In the genomic region with DNA sequence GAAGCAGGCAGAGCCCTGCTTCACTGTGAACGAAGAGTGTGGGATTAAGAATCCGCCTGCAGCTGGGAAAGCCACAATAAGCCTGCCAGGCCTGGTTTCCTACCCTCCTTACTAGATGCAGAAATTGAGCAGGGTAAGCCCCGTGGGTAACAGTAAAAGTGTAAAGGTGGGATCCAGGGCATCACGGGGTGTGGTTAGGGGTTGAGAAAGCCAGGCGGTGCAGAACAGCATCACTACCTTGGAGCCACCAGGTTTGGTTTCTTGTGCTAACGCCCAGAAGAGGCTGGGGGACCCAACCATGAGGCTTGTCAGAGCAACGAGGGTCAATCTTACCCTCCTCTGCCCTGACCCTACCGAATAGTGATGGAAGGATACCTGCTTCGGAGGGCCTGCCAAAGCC, we compare ENCODE assay signal across 9 mouse cellular contexts. TPM values are rescaled to one million over a fixed set of nuclear protein-coding genes. Genes with fewer than 3 reads are reported as not detected.
A peak's percentile ranks its signal among the peaks of the same experiment; 100 is the strongest.
DNase-seq lines count a peak whose midpoint lies in the region; ATAC-seq lines count a peak whose summit lies in the region.
"Had no signal": no experiment of that assay in that cellular context is flagged by ENCODE, and none has a peak within 500 bp of the region (broad histone marks: within the 10 kb centered on the region; RNA-seq: fewer than 3 reads in every experiment).

No protein-coding gene starts in this region.

- peaks cover 45% of the 10 kb centered on the region for H3K27me3 ChIP-seq in heart, embryonic 12.5 days (replicated peaks)
- H3K27me3 ChIP-seq in neural tube, embryonic 12.5 days (replicated peaks): peaks cover 25% of the 10 kb centered on the region
- peaks cover 56% of the 10 kb centered on the region for H3K27me3 ChIP-seq in limb, embryonic 10.5 days (ENCODE audit: low read depth, poor library complexity, severe bottlenecking)

- peak overlapping the region; percentile 84 for H3K4me2 ChIP-seq in heart, embryonic 12.5 days
- H3K4me2 ChIP-seq in neural tube, embryonic 12.5 days (replicated peaks): peak overlapping the region; percentile 93

- no peak for DNase-seq in heart, adult 9 months (ENCODE audit: low spot score in 2 of 2)
- no peak for DNase-seq in neural tube, embryonic 10.5 days (ENCODE audit: extremely low spot score, low spot score)
- DNase-seq in limb, embryonic 10.5 days (ENCODE audit: low spot score): no peak
- DNase-seq in urinary bladder, adult 18-20 months (ENCODE audit: low spot score in 2 of 2): no peak
- no peak for DNase-seq in cerebellum, adult 11 months
- DNase-seq in kidney, adult 8-10 months: no peak

- no peak for ATAC-seq in heart, embryonic 12.5 days (ENCODE audit: insufficient number of reproducible peaks, low FRiP score)
- ATAC-seq in neural tube, embryonic 12.5 days (ENCODE audit: low FRiP score, low read depth): no peak

- no peaks in the 10 kb centered on the region for H3K9me3 ChIP-seq in heart, embryonic 12.5 days (replicated peaks)
- H3K9me3 ChIP-seq in neural tube, embryonic 12.5 days: no peaks in the 10 kb centered on the region
- no peaks in the 10 kb centered on the region for H3K9me3 ChIP-seq in limb, embryonic 10.5 days (replicated peaks)

- no peaks in the 10 kb centered on the region for H3K36me3 ChIP-seq in heart, embryonic 12.5 days
- no peaks in the 10 kb centered on the region for H3K36me3 ChIP-seq in neural tube, embryonic 12.5 days
- no peaks in the 10 kb centered on the region for H3K36me3 ChIP-seq in limb, embryonic 10.5 days

- 0 out of 2 replicates have a peak, but pooled peaks cover 7% of the 10 kb centered on the region for H3K4me1 ChIP-seq in heart, embryonic 12.5 days (replicated peaks)
- peaks cover 13% of the 10 kb centered on the region; the same call in 1 of the 2 replicates for H3K4me1 ChIP-seq in neural tube, embryonic 12.5 days
- H3K4me1 ChIP-seq in limb, embryonic 10.5 days: peaks cover 21% of the 10 kb centered on the region

- H3K27ac ChIP-seq in heart, embryonic 12.5 days (ENCODE audit: poor library complexity, severe bottlenecking): no peak overlapping the region
- H3K27ac ChIP-seq in neural tube, embryonic 12.5 days: no peak overlapping the region
- 0 out of 2 replicates have a peak overlapping the region, but pooled peaks have one; percentile 75 for H3K27ac ChIP-seq in limb, embryonic 10.5 days

- no peak overlapping the region; the same call in 1 of the 2 replicates for H3K4me3 ChIP-seq in heart, embryonic 12.5 days
- H3K4me3 ChIP-seq in neural tube, embryonic 12.5 days: no peak overlapping the region; the same call in 1 of the 2 replicates
- peak overlapping the region; percentile 62; the same call in 1 of the 2 replicates for H3K4me3 ChIP-seq in limb, embryonic 10.5 days

- WGBS in heart, embryonic 12.5 days: 45% methylated on average over 9 of the region's 9 CpGs
- WGBS in neural tube, embryonic 12.5 days: 48% methylated on average over 9 of the region's 9 CpGs
- WGBS in limb, embryonic 10.5 days: 49% methylated on average over 9 of the region's 9 CpGs

- H3K9ac ChIP-seq in heart, embryonic 12.5 days: peak overlapping the region; percentile 76; the same call in 1 of the 2 replicates
- no peak overlapping the region for H3K9ac ChIP-seq in neural tube, embryonic 12.5 days

RNA-seq across cellular contexts. Expression of a gene that starts 0.7 kb away (rescaled TPM):
- polyA plus RNA-seq in heart, embryonic 12.5 days (2016; fragmentation: Nextera tagmentation; extraction: Ambion mirVana): 33.1 and 37.7 TPM in 2 replicates
- 17.1 and 19.4 TPM in 2 replicates for polyA plus RNA-seq in neural tube, embryonic 12.5 days (2016; fragmentation: Nextera tagmentation; extraction: Ambion mirVana)
- polyA plus RNA-seq in limb, embryonic 10.5 days (2016; fragmentation: Nextera tagmentation; extraction: Ambion mirVana): 14.6 and 18.5 TPM in 2 replicates

RNA-seq across cellular contexts. Expression of a gene that starts 16.1 kb away (rescaled TPM):
- polyA plus RNA-seq in heart, embryonic 12.5 days (2016; fragmentation: Nextera tagmentation; extraction: Ambion mirVana): 0.19 TPM in 1 of 2 replicates, not detected in the other
- polyA plus RNA-seq in neural tube, embryonic 12.5 days (2016; fragmentation: Nextera tagmentation; extraction: Ambion mirVana): 0.77 and 0.85 TPM in 2 replicates
- polyA plus RNA-seq in limb, embryonic 10.5 days (2016; fragmentation: Nextera tagmentation; extraction: Ambion mirVana): 7.8 and 11.4 TPM in 2 replicates

RNA-seq across cellular contexts. Expression of a gene that starts 39.3 kb away (rescaled TPM):
- polyA plus RNA-seq in heart, embryonic 12.5 days (2016; fragmentation: Nextera tagmentation; extraction: Ambion mirVana): not detected in 2 replicates
- not detected in 2 replicates for polyA plus RNA-seq in neural tube, embryonic 12.5 days (2016; fragmentation: Nextera tagmentation; extraction: Ambion mirVana)
- polyA plus RNA-seq in limb, embryonic 10.5 days (2016; fragmentation: Nextera tagmentation; extraction: Ambion mirVana): not detected in 2 replicates
- polyA plus RNA-seq: testis, adult 2 months had no signal

RNA-seq across cellular contexts. Expression of a gene that starts 43.4 kb away (rescaled TPM):
- polyA plus RNA-seq in heart, embryonic 12.5 days (2016; fragmentation: Nextera tagmentation; extraction: Ambion mirVana): 0.15 and 0.24 TPM in 2 replicates
- 0.41 and 0.43 TPM in 2 replicates for polyA plus RNA-seq in neural tube, embryonic 12.5 days (2016; fragmentation: Nextera tagmentation; extraction: Ambion mirVana)
- polyA plus RNA-seq in limb, embryonic 10.5 days (2016; fragmentation: Nextera tagmentation; extraction: Ambion mirVana): 1.6 and 1.7 TPM in 2 replicates
